21 mouse cellular contexts compared by ENCODE assay signal in the genomic region with DNA sequence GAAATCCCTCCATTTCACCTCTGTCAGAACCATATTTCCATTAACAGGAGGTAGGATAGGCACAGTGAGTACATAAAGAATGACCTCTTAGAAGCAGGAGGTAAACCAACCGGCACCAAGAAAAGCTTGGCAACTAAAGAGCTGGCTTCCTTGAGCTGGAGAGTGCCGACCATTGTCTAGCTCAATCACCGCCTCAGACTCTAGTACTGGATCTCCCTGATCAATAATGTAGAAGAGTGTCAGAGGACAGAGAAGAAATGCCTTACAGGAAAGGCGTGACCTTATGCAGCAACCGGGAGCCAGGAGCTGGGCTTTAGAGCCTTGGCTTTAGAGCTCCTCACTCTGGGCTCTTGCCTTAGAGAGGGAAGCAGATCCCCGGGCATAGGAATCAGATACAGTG. TPM values are rescaled to one million over a fixed set of nuclear protein-coding genes. Genes with fewer than 3 reads are reported as not detected.
"Had no signal": no experiment of that assay in that cellular context is flagged by ENCODE, and none has a peak within 500 bp of the region (broad histone marks: within the 10 kb centered on the region; RNA-seq: fewer than 3 reads in every experiment).

No protein-coding gene starts in this region.

- H3K27ac ChIP-seq: limb, embryonic 10.5 days; limb, embryonic 13.5 days; liver, embryonic 12.5 days; liver, embryonic 15.5 days; lung, embryonic 15.5 days; neural tube, embryonic 12.5 days; stomach, embryonic 15.5 days had no signal

- H3K4me2 ChIP-seq: limb, embryonic 13.5 days; liver, embryonic 12.5 days; liver, embryonic 15.5 days; lung, embryonic 15.5 days; midbrain, embryonic 11.5 days; neural tube, embryonic 12.5 days; stomach, embryonic 15.5 days had no signal

- H3K36me3 ChIP-seq: limb, embryonic 10.5 days; limb, embryonic 13.5 days; liver, embryonic 12.5 days; liver, embryonic 15.5 days; lung, embryonic 15.5 days; neural tube, embryonic 12.5 days; stomach, embryonic 15.5 days had no signal

- DNase-seq: kidney, postnatal 14 days; kidney, postnatal 4 days; liver; lung, adult 18-20 months; lung, postnatal 10 days; lung, postnatal 36 days; midbrain, embryonic 14.5 days; retina, postnatal 1 day; right cerebral cortex, postnatal 25 days; spleen, adult 18-20 months; thymus, postnatal 25 days had no signal

- H3K4me3 ChIP-seq: limb, embryonic 10.5 days; limb, embryonic 13.5 days; liver, embryonic 12.5 days; liver, embryonic 15.5 days; lung, embryonic 15.5 days; megakaryocyte, embryonic 14.5 days; neural tube, embryonic 12.5 days; stomach, embryonic 15.5 days had no signal

- H3K9ac ChIP-seq: limb, embryonic 13.5 days; liver, embryonic 12.5 days; liver, embryonic 15.5 days; lung, embryonic 15.5 days; neural tube, embryonic 12.5 days; stomach, embryonic 15.5 days had no signal

- H3K9me3 ChIP-seq: limb, embryonic 10.5 days; limb, embryonic 13.5 days; liver, embryonic 12.5 days; liver, embryonic 15.5 days; lung, embryonic 15.5 days; megakaryocyte, embryonic 14.5 days; neural tube, embryonic 12.5 days; stomach, embryonic 15.5 days had no signal

- ATAC-seq: liver, embryonic 12.5 days had no signal

RNA-seq across cellular contexts. Expression of gene Tbx3, which starts 4.7 kb away (rescaled TPM):
- total RNA-seq: neutrophil, adult 5-6 weeks had no signal
